8 mouse cellular contexts compared by ENCODE assay signal in the genomic region with DNA sequence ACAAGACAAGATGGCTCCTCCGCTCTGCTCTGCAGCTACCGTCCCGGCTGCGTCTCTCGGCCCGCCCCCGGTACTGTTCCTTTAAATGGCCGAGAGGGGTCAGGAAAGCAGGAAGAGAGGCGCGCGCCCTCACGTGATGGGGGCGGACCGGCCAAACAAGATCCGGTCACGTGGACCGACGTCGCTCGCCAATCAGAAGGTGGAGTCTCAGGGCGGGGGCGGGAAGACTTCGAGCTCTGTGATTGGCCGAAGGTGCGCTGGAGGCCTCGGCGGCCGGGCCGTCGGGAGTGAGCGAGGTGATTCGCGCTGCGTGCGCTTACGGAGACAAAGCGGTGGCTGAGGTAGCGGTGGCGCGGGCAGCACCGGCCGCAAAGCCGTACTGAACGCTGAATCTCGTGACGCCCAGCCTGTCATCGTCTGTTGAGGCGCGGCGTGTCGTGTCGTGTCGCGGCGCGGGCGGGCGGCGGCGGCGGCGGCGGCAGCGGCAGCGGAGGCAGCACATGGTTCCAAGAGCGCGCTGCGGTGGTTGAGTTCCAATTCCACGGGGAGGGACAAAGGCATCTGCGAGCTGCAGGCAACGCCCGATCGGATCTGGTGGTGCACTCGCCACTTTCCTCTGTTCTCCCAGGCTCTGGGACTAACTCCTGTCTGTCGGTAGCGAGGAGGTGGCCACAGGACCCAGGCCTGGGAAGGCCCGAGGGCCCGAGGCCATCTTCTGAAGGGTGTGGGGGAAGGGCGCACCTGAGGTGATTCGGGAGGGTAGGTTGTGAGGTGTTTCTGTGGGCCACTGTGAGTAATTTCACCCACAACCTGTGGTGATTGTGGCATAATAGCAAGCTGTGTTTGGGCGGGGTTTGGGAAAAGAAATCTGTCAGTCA. TPM values are rescaled to one million over a fixed set of nuclear protein-coding genes. Genes with fewer than 3 reads are reported as not detected.
DNase-seq lines count a peak whose midpoint lies in the region; ATAC-seq lines count a peak whose summit lies in the region.

TSS of gene Morc2a (plus strand) at position 228 of the 878 bp plus-strand sequence.

- H3K36me3 ChIP-seq in hindbrain, embryonic 12.5 days: peaks cover 31% of the 10 kb centered on the region

- peak within 1 kb of the TSS; percentile 91 for H3K4me3 ChIP-seq in hindbrain, embryonic 12.5 days

- H3K4me2 ChIP-seq in hindbrain, embryonic 12.5 days (replicated peaks): peak within 1 kb of the TSS; percentile 76

- peaks cover 17% of the 10 kb centered on the region for H3K4me1 ChIP-seq in hindbrain, embryonic 12.5 days

- DNase-seq in NIH3T3 (ENCODE audit: low read depth): peak; percentile 99
- peak; percentile 98 for DNase-seq in cerebellum, postnatal 10 days
- peak; percentile 96 for DNase-seq in frontal cortex, postnatal 10 days (ENCODE audit: low spot score in 2 of 2)
- DNase-seq in layer of hippocampus, postnatal 14 days (ENCODE audit: low spot score in 2 of 2): peak; percentile 95 to 97
- peak; percentile 96 for DNase-seq in lung, postnatal 14 days
- peak; percentile 95 for DNase-seq in retina, adult 2 months (ENCODE audit: low read depth, low spot score)
- peak; percentile 94 to 96 for DNase-seq in thymus, postnatal 36 days

- peaks cover 17% of the 10 kb centered on the region for H3K9me3 ChIP-seq in hindbrain, embryonic 12.5 days (replicated peaks)

- no peaks in the 10 kb centered on the region for H3K27me3 ChIP-seq in hindbrain, embryonic 12.5 days

- peak within 1 kb of the TSS; percentile 94 for H3K27ac ChIP-seq in hindbrain, embryonic 12.5 days

- peak within 1 kb of the TSS; percentile 94 for H3K9ac ChIP-seq in hindbrain, embryonic 12.5 days

- peak; percentile 97 for ATAC-seq in hindbrain, embryonic 12.5 days (ENCODE audit: low FRiP score)

- WGBS in hindbrain, embryonic 12.5 days: 2% methylated on average over 80 of the region's 81 CpGs

RNA-seq across cellular contexts. Expression of gene Morc2a, which starts in this region (rescaled TPM):
- polyA plus RNA-seq in hindbrain, embryonic 12.5 days (2016; fragmentation: Nextera tagmentation; extraction: Ambion mirVana): 54.0 and 58.9 TPM in 2 replicates
- total RNA-seq in layer of hippocampus, postnatal 14 days (2021): 10 to 100 TPM; 41.8 to 44.0 TPM

Comparison
In these comparisons a context has a peak if more than half of its experiments do, and no peak if none do; other contexts are left out.
1. Peak in every context shown above with its lines: DNase-seq, ATAC-seq, H3K4me3 ChIP-seq and H3K27ac ChIP-seq.